Mouse (Mus musculus): ENCODE results near the gene Pcbd1. TPM values are rescaled to one million over a fixed set of nuclear protein-coding genes. Genes with fewer than 3 reads are reported as not detected.

Pcbd1 gene
- polyA plus RNA-seq, 1 experiment from 2014 or later, result 48.6 TPM

DNA sequence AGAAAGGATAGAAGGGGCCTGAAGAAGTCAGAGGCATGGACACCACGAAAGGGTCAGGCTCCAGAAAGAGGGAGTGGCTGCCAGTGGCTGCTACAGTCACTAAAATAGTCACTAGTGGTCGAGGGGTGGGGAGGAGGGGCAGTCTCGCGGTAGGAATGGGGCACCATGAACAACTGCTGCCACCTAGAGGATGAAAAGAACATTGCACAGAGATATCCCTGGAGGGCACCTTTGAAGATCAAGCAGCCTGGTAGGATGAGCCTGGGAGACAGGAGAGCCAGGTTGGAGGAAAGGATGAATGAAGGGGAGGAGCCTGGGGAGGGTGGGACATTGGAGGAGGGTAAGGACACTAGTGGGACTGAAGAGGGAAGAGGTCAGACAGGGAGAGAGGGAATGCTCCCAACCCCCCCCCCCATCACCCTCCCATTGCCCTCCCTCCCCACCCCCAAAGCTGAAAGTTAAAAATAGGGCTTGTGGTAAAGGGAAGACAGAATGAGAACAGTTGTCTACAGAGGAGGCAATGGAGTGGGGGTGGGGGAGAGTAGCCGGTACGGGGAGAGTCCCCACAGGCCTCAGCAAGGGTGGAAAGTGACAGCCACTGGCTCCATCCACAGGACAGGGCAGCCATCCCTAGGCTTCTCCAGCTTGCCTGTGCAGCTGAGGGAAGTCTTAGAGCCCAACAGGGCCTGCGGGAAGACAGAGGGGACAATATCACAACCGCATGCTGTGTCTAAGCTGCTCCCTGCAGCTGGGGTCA, 20.5 kb upstream of the Pcbd1 start:
- peak overlapping the region; percentile 40; the same call in 1 of the 2 replicates for H3K4me2 ChIP-seq
- H3K27ac ChIP-seq (replicated peaks), result no peak overlapping the region
- no peaks in the 10 kb centered on the region for H3K36me3 ChIP-seq
- ATAC-seq (ENCODE audit: low FRiP score), result 0 out of 2 replicates have a peak, but pooled peaks have one; percentile 23
- H3K9me3 ChIP-seq (replicated peaks), result no peaks in the 10 kb centered on the region
- no peak overlapping the region for H3K9ac ChIP-seq (replicated peaks)
- no peaks in the 10 kb centered on the region for H3K27me3 ChIP-seq (replicated peaks)
- H3K4me1 ChIP-seq, result peaks cover 26% of the 10 kb centered on the region
- WGBS, result 4% methylated on average over 8 of the region's 8 CpGs
- H3K4me3 ChIP-seq (replicated peaks), result no peak overlapping the region

DNA sequence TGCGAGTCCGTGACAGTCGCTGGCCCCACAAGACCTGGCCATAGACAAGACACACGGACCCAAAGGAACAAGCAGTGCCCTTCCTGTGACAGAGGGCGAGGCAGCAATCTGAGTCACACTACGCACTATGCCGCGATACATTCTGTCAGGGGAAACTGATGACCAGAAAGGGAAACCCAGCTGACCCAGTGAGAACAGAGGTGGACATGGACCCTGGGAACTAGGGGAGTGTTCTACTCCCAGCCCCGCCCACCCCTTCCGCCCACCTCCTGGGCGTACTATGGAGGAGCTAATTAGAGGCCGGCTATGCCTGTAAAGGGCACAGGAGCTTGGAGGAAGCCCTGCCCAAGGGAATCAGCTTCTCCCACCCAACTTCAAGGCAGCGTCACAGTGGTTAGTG, 19.9 kb upstream of the Pcbd1 start:
- no peaks in the 10 kb centered on the region for H3K9me3 ChIP-seq (replicated peaks)
- H3K36me3 ChIP-seq, result no peaks in the 10 kb centered on the region
- H3K4me3 ChIP-seq (replicated peaks), result no peak overlapping the region
- 12% methylated on average over 13 of the region's 13 CpGs for WGBS
- H3K27ac ChIP-seq (replicated peaks), result no peak overlapping the region
- H3K27me3 ChIP-seq (replicated peaks), result no peaks in the 10 kb centered on the region
- peak overlapping the region; percentile 40 for H3K4me2 ChIP-seq
- peaks cover 26% of the 10 kb centered on the region for H3K4me1 ChIP-seq
- no peak overlapping the region for H3K9ac ChIP-seq (replicated peaks)
- ATAC-seq (ENCODE audit: low FRiP score), result peak; percentile 36

DNA sequence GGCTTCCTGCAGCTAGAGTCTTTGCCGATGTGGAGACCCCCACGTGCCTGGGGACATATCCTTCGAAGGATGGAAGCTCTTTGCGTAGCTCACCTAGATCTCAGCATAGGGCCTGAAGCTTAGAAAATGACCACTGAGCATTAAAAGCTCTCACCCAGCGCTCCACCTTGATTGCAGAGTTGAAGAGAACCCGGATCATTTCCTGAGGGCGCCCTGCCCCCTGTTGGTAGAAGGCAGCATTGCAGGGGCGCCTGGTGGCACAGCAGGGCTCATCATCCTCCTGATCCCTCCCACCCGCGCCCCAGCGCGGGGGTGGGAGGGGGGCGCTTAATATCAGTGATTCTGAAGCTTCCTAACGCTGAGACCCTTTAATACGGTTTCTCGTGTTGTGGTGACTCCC, 16.8 kb upstream of the Pcbd1 start:
- no peaks in the 10 kb centered on the region for H3K36me3 ChIP-seq
- no peaks in the 10 kb centered on the region for H3K27me3 ChIP-seq (replicated peaks)
- no peak overlapping the region for H3K4me3 ChIP-seq (replicated peaks)
- no peak overlapping the region for H3K4me2 ChIP-seq
- peaks cover 18% of the 10 kb centered on the region for H3K4me1 ChIP-seq
- no peaks in the 10 kb centered on the region for H3K9me3 ChIP-seq (replicated peaks)
- 16% methylated on average over 16 of the region's 16 CpGs for WGBS
- no peak overlapping the region for H3K9ac ChIP-seq (replicated peaks)
- no peak overlapping the region for H3K27ac ChIP-seq (replicated peaks)
- no peak for ATAC-seq (ENCODE audit: low FRiP score)

DNA sequence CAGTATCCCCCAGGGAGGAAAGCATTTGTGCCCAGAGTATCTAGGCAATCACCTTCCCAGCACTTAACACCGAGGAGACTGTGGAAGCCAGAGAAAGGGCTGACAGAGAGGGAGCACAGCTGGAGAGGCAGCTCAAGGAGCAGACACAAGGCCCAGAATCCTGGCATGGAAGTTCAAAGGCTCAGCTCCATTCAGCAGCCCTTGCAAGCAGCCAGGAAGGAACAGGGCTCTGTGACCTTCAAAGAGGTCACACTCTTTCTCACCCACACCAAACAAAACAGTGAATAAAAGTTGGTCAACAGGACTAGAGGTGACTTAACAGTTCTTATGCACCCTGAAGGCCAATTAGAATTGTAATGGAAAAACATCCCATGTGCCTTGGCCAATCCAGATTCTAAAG, 14.5 kb upstream of the Pcbd1 start:
- Histone ChIP-seq H3K27ac (replicated peaks) (no peak overlapping the region), H3K9ac (replicated peaks) (no peak overlapping the region), H3K4me1 (peaks cover 5% of the 10 kb centered on the region), H3K36me3 (no peaks in the 10 kb centered on the region), H3K4me2 (no peak overlapping the region), H3K4me3 (replicated peaks) (no peak overlapping the region), H3K27me3 (replicated peaks) (no peaks in the 10 kb centered on the region), H3K9me3 (replicated peaks) (no peaks in the 10 kb centered on the region)
- 7% methylated on average over 1 of the region's 1 CpGs for WGBS
- ATAC-seq (ENCODE audit: low FRiP score), result no peak

DNA sequence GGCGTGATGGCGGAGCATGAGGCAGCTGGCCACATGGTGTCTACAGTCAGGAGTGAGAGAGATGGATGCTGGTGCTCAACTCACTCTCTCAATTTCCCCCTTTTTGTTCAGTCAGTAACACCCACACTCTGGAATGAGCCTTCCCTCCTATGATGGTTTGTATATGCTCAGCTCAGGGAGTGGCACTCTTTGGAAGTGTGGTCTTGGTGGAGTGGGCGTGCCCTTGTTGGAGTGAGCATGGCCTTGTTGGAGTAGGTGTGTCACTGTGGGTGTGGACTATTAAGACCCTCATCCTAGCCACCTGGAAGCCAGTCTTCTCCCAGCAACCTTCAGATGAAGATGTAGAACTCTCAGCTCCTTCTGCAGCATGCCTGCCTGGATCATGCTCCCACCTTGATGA, 13.5 kb upstream of the Pcbd1 start:
- H3K4me2 ChIP-seq, result no peak overlapping the region
- no peaks in the 10 kb centered on the region for H3K9me3 ChIP-seq (replicated peaks)
- no peak for ATAC-seq (ENCODE audit: low FRiP score)
- 94% methylated on average over 3 of the region's 3 CpGs for WGBS
- H3K4me1 ChIP-seq, result peaks cover 9% of the 10 kb centered on the region
- no peaks in the 10 kb centered on the region for H3K27me3 ChIP-seq (replicated peaks)
- no peak overlapping the region for H3K9ac ChIP-seq (replicated peaks)
- H3K27ac ChIP-seq (replicated peaks), result no peak overlapping the region
- H3K4me3 ChIP-seq (replicated peaks), result no peak overlapping the region
- H3K36me3 ChIP-seq, result no peaks in the 10 kb centered on the region

DNA sequence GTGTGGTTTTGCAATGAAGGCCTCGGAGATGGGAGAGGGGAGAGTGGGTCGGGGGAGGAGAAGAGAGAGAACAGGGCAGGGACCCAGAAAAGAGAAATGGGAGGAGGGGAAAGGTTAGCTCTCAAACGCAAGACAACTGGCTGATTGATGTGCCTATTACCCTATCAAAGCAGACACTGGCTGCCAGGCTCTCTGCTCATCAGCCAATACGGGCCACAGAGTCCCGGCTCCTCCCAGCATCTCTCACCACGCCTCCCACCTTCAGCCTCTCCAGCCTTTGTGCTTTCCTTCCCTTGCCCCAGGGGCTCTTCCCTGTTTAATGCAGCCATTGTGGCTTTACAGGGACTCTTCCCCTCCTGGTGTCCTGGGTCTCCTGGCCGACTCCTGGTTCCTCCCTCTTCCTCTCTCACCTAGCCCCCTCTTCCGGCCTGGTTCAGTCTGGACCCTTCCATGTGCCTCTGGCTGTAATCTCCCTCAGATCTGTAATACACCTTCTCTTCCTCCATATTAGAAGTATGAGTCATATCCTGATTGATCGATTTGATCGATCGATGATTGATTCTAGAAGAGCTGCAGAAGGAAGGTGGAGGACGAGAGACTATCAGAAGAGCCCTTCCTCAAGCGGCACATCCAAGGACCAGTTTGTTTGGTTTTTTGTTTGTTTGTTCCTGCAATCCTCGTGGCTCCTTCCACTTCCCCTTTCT, 8.8 kb upstream of the Pcbd1 start:
- H3K9me3 ChIP-seq (replicated peaks), result no peaks in the 10 kb centered on the region
- no peaks in the 10 kb centered on the region for H3K27me3 ChIP-seq (replicated peaks)
- H3K27ac ChIP-seq (replicated peaks), result peak overlapping the region; percentile 41
- no peak overlapping the region for H3K4me3 ChIP-seq (replicated peaks)
- H3K4me2 ChIP-seq, result peak overlapping the region; percentile 48
- ATAC-seq (ENCODE audit: low FRiP score), result peak; percentile 92
- H3K4me1 ChIP-seq, result peaks cover 11% of the 10 kb centered on the region
- WGBS, result 38% methylated on average over 14 of the region's 14 CpGs
- H3K36me3 ChIP-seq, result no peaks in the 10 kb centered on the region
- no peak overlapping the region for H3K9ac ChIP-seq (replicated peaks)

DNA sequence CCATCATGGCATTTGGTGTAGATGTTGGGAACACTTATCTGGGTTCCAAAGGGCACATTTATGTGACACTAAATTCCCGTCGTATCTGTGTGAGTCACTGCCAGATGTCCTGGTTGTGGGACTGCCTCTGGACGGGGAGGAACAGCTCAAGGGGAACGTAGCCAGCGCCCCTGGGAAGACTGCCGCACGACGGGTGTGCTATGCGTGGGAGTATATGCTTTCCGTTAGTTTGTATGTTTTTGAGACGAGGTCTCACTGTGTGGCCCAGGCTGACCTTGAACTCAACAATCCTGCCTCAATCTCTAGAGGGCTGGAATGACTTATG, 8.2 kb upstream of the Pcbd1 start:
- Histone ChIP-seq H3K27ac (replicated peaks) (peak overlapping the region; percentile 34; the same call in 1 of the 2 replicates), H3K9ac (replicated peaks) (no peak overlapping the region), H3K9me3 (replicated peaks) (no peaks in the 10 kb centered on the region), H3K4me1 (peaks cover 11% of the 10 kb centered on the region), H3K4me2 (no peak overlapping the region), H3K27me3 (replicated peaks) (no peaks in the 10 kb centered on the region), H3K36me3 (no peaks in the 10 kb centered on the region), H3K4me3 (replicated peaks) (no peak overlapping the region)
- ATAC-seq (ENCODE audit: low FRiP score), result 0 out of 2 replicates have a peak, but pooled peaks have one; percentile 25
- whole genome bisulfite sequencing, result 70% methylated on average over 11 of the region's 11 CpGs

DNA sequence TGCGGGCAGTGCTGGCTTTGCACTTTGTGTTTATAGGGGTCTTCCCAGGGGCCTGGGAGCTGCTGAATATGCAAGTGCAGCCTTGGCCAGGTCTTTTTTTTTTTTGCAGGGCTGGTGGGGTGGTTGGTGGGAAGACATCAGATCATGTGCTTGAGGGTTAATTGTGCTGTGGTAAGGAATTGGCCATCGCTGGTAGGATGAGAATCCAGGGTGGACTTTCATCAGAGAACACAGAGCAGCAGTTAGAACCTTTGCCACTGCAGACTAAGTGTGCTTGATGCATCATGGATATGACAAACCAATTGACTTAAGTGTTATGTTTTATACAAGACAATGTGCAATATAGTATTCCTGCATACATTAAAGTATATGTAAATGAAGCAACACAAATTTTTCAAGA, 3.8 kb upstream of the Pcbd1 start:
- ATAC-seq (ENCODE audit: low FRiP score), result no peak
- H3K4me3 ChIP-seq (replicated peaks), result no peak overlapping the region
- no peak overlapping the region for H3K4me2 ChIP-seq
- H3K36me3 ChIP-seq, result no peaks in the 10 kb centered on the region
- no peaks in the 10 kb centered on the region for H3K27me3 ChIP-seq (replicated peaks)
- 89% methylated on average over 2 of the region's 2 CpGs for WGBS
- no peak overlapping the region for H3K27ac ChIP-seq (replicated peaks)
- peaks cover 21% of the 10 kb centered on the region for H3K4me1 ChIP-seq
- H3K9me3 ChIP-seq (replicated peaks), result no peaks in the 10 kb centered on the region
- no peak overlapping the region for H3K9ac ChIP-seq (replicated peaks)

DNA sequence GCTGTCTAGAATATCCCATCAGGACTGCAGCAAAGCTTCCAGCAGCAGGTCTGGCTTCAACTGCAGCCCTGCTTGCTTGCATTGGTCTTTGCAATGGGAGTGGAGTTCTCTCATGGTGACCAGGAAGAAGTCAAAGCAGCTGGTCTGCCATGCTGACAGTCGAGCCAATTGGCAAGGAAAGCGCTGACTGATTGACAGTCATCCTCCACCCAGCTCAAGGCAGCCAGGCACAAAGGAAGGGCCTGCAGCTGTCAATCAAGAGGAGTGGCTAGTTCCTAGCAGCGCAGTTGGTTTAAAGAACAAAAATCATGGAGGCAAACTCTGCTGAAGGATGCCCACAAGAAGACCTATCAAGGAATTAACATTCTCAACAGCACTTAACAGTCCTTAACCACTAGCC, 2.6 kb upstream of the Pcbd1 start:
- H3K4me1 ChIP-seq, result peaks cover 15% of the 10 kb centered on the region
- no peak for ATAC-seq (ENCODE audit: low FRiP score)
- WGBS, result 56% methylated on average over 3 of the region's 3 CpGs
- no peak overlapping the region for H3K9ac ChIP-seq (replicated peaks)
- no peak overlapping the region for H3K27ac ChIP-seq (replicated peaks)
- no peaks in the 10 kb centered on the region for H3K36me3 ChIP-seq
- H3K4me3 ChIP-seq (replicated peaks), result no peak overlapping the region
- H3K9me3 ChIP-seq (replicated peaks), result no peaks in the 10 kb centered on the region
- no peak overlapping the region for H3K4me2 ChIP-seq
- no peaks in the 10 kb centered on the region for H3K27me3 ChIP-seq (replicated peaks)

DNA sequence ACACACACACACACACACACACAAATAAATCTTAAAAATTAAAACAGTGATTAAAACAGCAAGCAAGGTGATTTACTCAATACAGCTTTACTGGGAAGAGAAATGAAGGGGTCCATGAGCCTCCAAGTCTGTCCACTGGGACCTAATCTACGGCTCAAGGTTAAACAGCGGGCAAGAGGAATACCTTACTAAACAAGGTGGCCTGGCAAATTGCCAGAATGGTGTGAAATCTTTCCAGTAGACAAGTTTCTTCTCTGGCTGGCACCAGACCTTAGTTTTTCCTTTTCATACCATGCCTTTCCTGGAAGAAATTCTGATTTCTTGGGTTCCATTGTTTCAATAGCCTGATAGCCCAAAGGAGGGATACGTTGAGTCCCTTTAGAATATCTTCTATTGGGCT, 663 bp upstream of the Pcbd1 start:
- WGBS, result 87% methylated on average over 3 of the region's 3 CpGs
- Histone ChIP-seq H3K9ac (replicated peaks) (no peak overlapping the region), H3K27ac (replicated peaks) (no peak overlapping the region), H3K27me3 (replicated peaks) (no peaks in the 10 kb centered on the region), H3K9me3 (replicated peaks) (no peaks in the 10 kb centered on the region), H3K4me2 (no peak overlapping the region), H3K4me3 (replicated peaks) (no peak overlapping the region), H3K4me1 (peaks cover 15% of the 10 kb centered on the region), H3K36me3 (no peaks in the 10 kb centered on the region)
- no peak for ATAC-seq (ENCODE audit: low FRiP score)

DNA sequence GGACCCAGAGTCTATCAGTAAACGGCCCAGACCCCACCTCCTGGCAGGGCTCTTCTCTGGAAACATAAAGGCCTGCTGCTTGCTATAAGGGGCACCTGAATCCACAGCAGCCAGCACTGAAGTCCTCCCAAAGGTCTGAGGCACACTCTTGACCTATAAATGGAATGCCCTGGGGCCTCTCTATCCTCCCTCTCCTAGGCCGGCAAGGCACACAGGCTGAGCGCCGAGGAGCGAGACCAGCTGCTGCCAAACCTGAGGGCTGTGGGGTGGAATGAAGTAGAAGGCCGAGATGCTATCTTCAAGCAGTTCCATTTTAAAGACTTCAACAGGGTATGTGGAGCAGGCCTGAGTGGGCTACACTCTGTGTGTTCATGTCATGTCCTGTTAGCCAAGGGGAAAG, 2.7 kb downstream of the Pcbd1 start:
- Histone ChIP-seq H3K36me3 (no peaks in the 10 kb centered on the region), H3K4me1 (peaks cover 15% of the 10 kb centered on the region), H3K27ac (replicated peaks) (no peak overlapping the region), H3K4me3 (replicated peaks) (no peak overlapping the region), H3K9me3 (replicated peaks) (no peaks in the 10 kb centered on the region), H3K4me2 (no peak overlapping the region), H3K27me3 (replicated peaks) (no peaks in the 10 kb centered on the region), H3K9ac (replicated peaks) (no peak overlapping the region)
- 74% methylated on average over 6 of the region's 6 CpGs for WGBS
- no peak for ATAC-seq (ENCODE audit: low FRiP score)

DNA sequence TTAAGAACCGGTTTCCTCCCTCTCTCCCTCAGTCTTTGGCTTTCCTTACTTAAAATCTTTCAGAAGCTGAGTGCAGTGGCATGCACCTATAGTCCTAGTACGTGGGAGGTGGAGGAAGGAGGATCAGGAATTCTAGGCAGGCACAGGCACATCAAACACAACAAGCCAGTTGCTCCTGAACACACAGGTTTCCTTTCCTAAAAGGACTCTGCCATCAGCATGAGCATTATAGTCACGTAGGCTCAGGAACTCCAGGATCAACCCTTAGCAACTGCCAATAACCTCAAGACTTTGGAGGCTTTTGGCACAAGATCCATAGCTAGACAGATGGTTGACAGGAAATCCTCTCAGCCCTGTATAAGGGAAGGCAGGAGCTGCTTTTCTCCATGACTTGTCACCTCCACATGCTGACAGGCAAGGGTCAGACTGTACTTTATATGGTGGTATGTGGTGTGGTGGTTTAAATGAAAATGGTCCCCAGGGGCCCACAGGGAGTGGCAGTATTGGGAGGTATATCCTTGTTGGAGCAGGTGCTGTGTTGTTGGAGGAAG, 14.5 kb downstream of the Pcbd1 start:
- H3K4me1 ChIP-seq, result no peaks in the 10 kb centered on the region
- H3K27me3 ChIP-seq (replicated peaks), result no peaks in the 10 kb centered on the region
- ATAC-seq (ENCODE audit: low FRiP score), result no peak
- H3K36me3 ChIP-seq, result peaks cover 87% of the 10 kb centered on the region
- H3K9ac ChIP-seq (replicated peaks), result no peak overlapping the region
- no peaks in the 10 kb centered on the region for H3K9me3 ChIP-seq (replicated peaks)
- WGBS, result 88% methylated on average over 3 of the region's 3 CpGs
- no peak overlapping the region for H3K4me3 ChIP-seq (replicated peaks)
- H3K27ac ChIP-seq (replicated peaks), result no peak overlapping the region
- no peak overlapping the region for H3K4me2 ChIP-seq
